ENCODE assay signal across 16 mouse cellular contexts in the genomic region with DNA sequence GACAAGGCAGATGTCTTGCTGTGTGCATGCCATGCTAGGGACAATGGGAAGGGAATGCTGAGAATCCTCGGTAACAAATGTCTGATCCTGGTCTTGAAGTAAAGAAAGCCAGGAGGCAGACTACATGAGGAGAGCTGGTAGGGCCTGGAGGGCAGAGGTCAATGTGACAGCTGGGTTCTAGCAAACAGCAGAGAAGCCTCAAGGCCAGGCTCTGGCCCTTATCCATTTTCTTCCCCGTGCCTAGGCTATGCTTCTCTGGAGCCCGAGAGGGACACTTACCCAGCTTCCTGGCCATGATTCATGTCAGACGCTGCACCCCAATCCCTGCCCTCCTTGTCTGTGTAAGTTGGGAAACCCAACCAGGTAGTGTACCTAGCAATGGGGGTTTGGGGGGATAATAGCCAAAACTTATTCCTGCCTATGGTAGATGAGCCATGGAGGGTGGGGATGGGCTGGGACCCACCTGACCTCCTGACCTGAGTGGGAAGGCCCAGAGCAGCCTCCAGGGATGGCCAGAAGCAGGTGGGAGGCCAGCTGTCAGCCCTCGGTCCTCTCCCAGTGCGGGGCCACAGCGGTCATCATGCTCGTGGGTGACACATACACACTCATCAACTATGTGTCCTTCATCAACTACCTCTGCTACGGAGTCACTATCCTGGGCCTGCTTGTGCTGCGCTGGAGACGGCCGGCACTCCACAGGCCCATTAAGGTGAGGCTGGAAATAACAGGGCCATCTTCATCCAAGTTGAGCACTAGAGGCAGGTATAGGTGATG. TPM values are rescaled to one million over a fixed set of nuclear protein-coding genes. Genes with fewer than 3 reads are reported as not detected.
"Had no signal": no experiment of that assay in that cellular context is flagged by ENCODE, and none has a peak within 500 bp of the region (broad histone marks: within the 10 kb centered on the region; RNA-seq: fewer than 3 reads in every experiment).

No protein-coding gene starts in this region.

- H3K4me3 ChIP-seq: limb, embryonic 15.5 days; liver, embryonic 12.5 days; megakaryocyte, embryonic 14.5 days; midbrain, embryonic 12.5 days; neural tube, embryonic 13.5 days had no signal

- ATAC-seq: liver, embryonic 12.5 days; midbrain, embryonic 16.5 days had no signal

- H3K9ac ChIP-seq: limb, embryonic 15.5 days; liver, embryonic 12.5 days; midbrain, embryonic 12.5 days; neural tube, embryonic 13.5 days had no signal

- DNase-seq: kidney, adult 11 months; kidney, adult 9 months; kidney, postnatal 36 days; layer of hippocampus, adult 9-11 months; layer of hippocampus, postnatal 36 days; spleen, adult 18-20 months; thymus, adult 18-20 months; thymus, postnatal 14 days had no signal

- H3K27ac ChIP-seq: kidney, postnatal 0 days; limb, embryonic 15.5 days; liver, embryonic 12.5 days; macrophage; midbrain, embryonic 12.5 days; neural tube, embryonic 13.5 days had no signal

- H3K4me2 ChIP-seq: limb, embryonic 15.5 days; liver, embryonic 12.5 days; midbrain, embryonic 12.5 days; neural tube, embryonic 13.5 days had no signal

- H3K9me3 ChIP-seq: limb, embryonic 15.5 days; liver, embryonic 12.5 days; midbrain, embryonic 12.5 days; neural tube, embryonic 13.5 days had no signal

- H3K4me1 ChIP-seq: liver, embryonic 12.5 days; megakaryocyte, embryonic 14.5 days; midbrain, embryonic 12.5 days had no signal

- H3K27me3 ChIP-seq: limb, embryonic 15.5 days; liver, embryonic 12.5 days; midbrain, embryonic 12.5 days; neural tube, embryonic 13.5 days had no signal

RNA-seq across cellular contexts. Expression of gene Slc7a10, which starts 13.0 kb away (rescaled TPM):
- polyA plus RNA-seq: macrophage had no signal

RNA-seq across cellular contexts. Expression of gene Lrp3, which starts 16.1 kb away (rescaled TPM):
- polyA plus RNA-seq: macrophage had no signal
